Mouse (Mus musculus) hindbrain, postnatal 0 days (tissue): Measurements from ENCODE around the gene Pdgfc. TPM values are rescaled to one million over a fixed set of nuclear protein-coding genes. Genes with fewer than 3 reads are reported as not detected.

Source experiments
- ATAC-seq: fragments of 200-750 bp; cut with Nextera tagmentation; 2 replicates; pipeline ENCODE4 v1.8.0; 2017; ENCODE audit warnings: mild to moderate bottlenecking, moderate TSS enrichment, moderate library complexity
- DNase-seq: peaks from one replicate; pipeline ENCODE4 v3.0.0-alpha.2; 2015; ENCODE audit warnings: low spot score
- H3K27ac ChIP-seq: fragments of 300-500 bp; sonication (generic); 2 replicates; pipeline ENCODE4 v1.5.1; 2014; ENCODE audit warnings: mild to moderate bottlenecking
- H3K27me3 ChIP-seq: fragments of 300-500 bp; sonication (generic); 2 replicates; pipeline ENCODE4 v1.6.1; 2014; ENCODE audit warnings: low read length, mixed read lengths; ENCODE audit not compliant: insufficient read depth
- H3K36me3 ChIP-seq: fragments of 300-500 bp; sonication (generic); 2 replicates; pipeline ENCODE4 v1.6.1; 2014; ENCODE audit warnings: low read length, mixed read lengths; ENCODE audit not compliant: insufficient read depth
- H3K4me1 ChIP-seq: fragments of 300-500 bp; sonication (generic); 2 replicates; pipeline ENCODE4 v1.6.1; 2014; ENCODE audit warnings: antibody characterized with exemption, low read length, mixed read lengths; ENCODE audit not compliant: insufficient read depth
- H3K4me2 ChIP-seq: fragments of 300-500 bp; sonication (generic); 2 replicates; pipeline ENCODE4 v1.6.1; 2014; ENCODE audit warnings: low read depth, mild to moderate bottlenecking, low read length, moderate library complexity, mixed read lengths
- H3K4me3 ChIP-seq: fragments of 300-500 bp; sonication (generic); 2 replicates; pipeline ENCODE4 v1.5.1; 2014; ENCODE audit warnings: low read length
- H3K9ac ChIP-seq: fragments of 300-500 bp; sonication (generic); replicated peaks from 2 replicates; pipeline ENCODE4 v1.6.1; 2014; ENCODE audit warnings: mild to moderate bottlenecking, low read length, moderate library complexity, mixed read lengths
- H3K9me3 ChIP-seq: fragments of 300-500 bp; sonication (generic); 2 replicates; pipeline ENCODE4 v1.6.1; 2016; ENCODE audit warnings: low read length, mixed read lengths
- CTCF ChIP-seq: IDR thresholded peaks from 2 replicates; pipeline ENCODE4 v1.5.1; 2016; ENCODE audit warnings: antibody characterized with exemption, control low read depth, low read depth
- WGBS: fragments of 180-500 bp; shearing (Covaris S2); extraction: QIAGEN DNeasy Blood & Tissue Kit; methylation state at CpG from one replicate; pipeline ENCODE4 v1.1.7; 2014; 5-methylcytosine and 5-hydroxymethylcytosine counted together
- polyA plus RNA-seq: library from polyadenylated mRNA; unstranded; fragments of >200 nt; fragmentation: Nextera tagmentation; extraction: Ambion mirVana; gene quantifications from 2 replicates; pipeline ENCODE4 v1.2.1, GENCODE M21; 2015
- total RNA-seq: library from RNA; depleted of rRNA; stranded (reverse); fragments of >200 nt; gene quantifications from 2 replicates; pipeline ENCODE4 v1.2.3, GENCODE M21; 2014; rRNA removed

The Pdgfc gene
- total and polyA plus RNA-seq, 2 experiments from 2014 or later, result 7.1 to 7.5 TPM

GRCm38 (mm10) chr3:81243591-81243990 is 207.4 kb downstream of the Pdgfc start:
- H3K4me3 ChIP-seq, result no peak overlapping the region
- ATAC-seq (peak; percentile 40; the same call in 1 of the 2 replicates), DNase-seq (no peak)
- no peaks in the 10 kb centered on the region for H3K9me3 ChIP-seq
- 61% methylated on average over 6 of the region's 6 CpGs for WGBS
- H3K4me1 ChIP-seq, result no peaks in the 10 kb centered on the region
- H3K27ac ChIP-seq, result no peak overlapping the region; the same call in 1 of the 2 replicates
- H3K27me3 ChIP-seq, result no peaks in the 10 kb centered on the region
- H3K9ac ChIP-seq, result no peak overlapping the region
- no peak for TF ChIP-seq CTCF
- H3K36me3 ChIP-seq, result no peaks in the 10 kb centered on the region
- H3K4me2 ChIP-seq, result no peak overlapping the region

GRCm38 (mm10) chr3:81262801-81263200 is 226.6 kb downstream of the Pdgfc start:
- DNase-seq (no peak), ATAC-seq (no peak)
- Histone ChIP-seq H3K4me1 (no peaks in the 10 kb centered on the region), H3K36me3 (no peaks in the 10 kb centered on the region), H3K4me3 (no peak overlapping the region), H3K9me3 (no peaks in the 10 kb centered on the region), H3K4me2 (no peak overlapping the region), H3K27me3 (no peaks in the 10 kb centered on the region), H3K9ac (no peak overlapping the region), H3K27ac (no peak overlapping the region)
- WGBS, result 100% methylated on average over 1 of the region's 1 CpGs
- TF ChIP-seq CTCF, result no peak

Other genes starting within 250 kb of the Pdgfc start
- gene Gria2, start 233.6 kb upstream of the Pdgfc start, total RNA-seq, result 131 and 132 TPM in 2 replicates
- gene Gria2, start 233.6 kb upstream of the Pdgfc start, polyA plus RNA-seq, result 149 and 159 TPM in 2 replicates
- 85.6 and 99.6 TPM in 2 replicates for gene Glrb, start 122.8 kb upstream of the Pdgfc start, total RNA-seq
- 85.7 and 88.4 TPM in 2 replicates for gene Glrb, start 122.8 kb upstream of the Pdgfc start, polyA plus RNA-seq